Mouse (Mus musculus) hindbrain, embryonic 10.5 days (tissue): Measurements from ENCODE around the gene a. TPM values are rescaled to one million over a fixed set of nuclear protein-coding genes. Genes with fewer than 3 reads are reported as not detected.

ENCODE experiments used
- DNase-seq: peaks from one replicate; pipeline ENCODE4 v3.0.0-alpha.2; 2017; ENCODE audit warnings: low spot score
- H3K27ac ChIP-seq: fragments of 300-500 bp; sonication (generic); 2 replicates; pipeline ENCODE4 v1.5.1; 2016; ENCODE audit warnings: mild to moderate bottlenecking, moderate library complexity
- H3K27me3 ChIP-seq: fragments of 300-500 bp; sonication (generic); 2 replicates; pipeline ENCODE4 v1.6.1; 2016; ENCODE audit warnings: mild to moderate bottlenecking; ENCODE audit not compliant: poor library complexity, insufficient read depth, severe bottlenecking
- H3K36me3 ChIP-seq: fragments of 300-500 bp; sonication (generic); 2 replicates; pipeline ENCODE4 v1.6.1; 2016; ENCODE audit warnings: mild to moderate bottlenecking, moderate library complexity
- H3K4me1 ChIP-seq: fragments of 300-500 bp; sonication (generic); replicated peaks from 2 replicates; pipeline ENCODE4 v1.6.1; 2016; ENCODE audit warnings: mild to moderate bottlenecking
- H3K4me3 ChIP-seq: fragments of 300-500 bp; sonication (generic); 2 replicates; pipeline ENCODE4 v1.5.1; 2016; ENCODE audit warnings: mild to moderate bottlenecking, moderate library complexity
- H3K9me3 ChIP-seq: fragments of 300-500 bp; sonication (generic); 2 replicates; pipeline ENCODE4 v1.6.1; 2016; ENCODE audit warnings: mild to moderate bottlenecking, moderate library complexity
- WGBS: fragments of 180-500 bp; shearing (Covaris S2); methylation state at CpG from one replicate; pipeline ENCODE4 v1.1.7; 2016; 5-methylcytosine and 5-hydroxymethylcytosine counted together
- polyA plus RNA-seq: library from polyadenylated mRNA; unstranded; fragments of >200 nt; fragmentation: Nextera tagmentation; extraction: Ambion mirVana; gene quantifications from 2 replicates; pipeline ENCODE4 v1.2.1, GENCODE M21; 2016

Gene a
- polyA plus RNA-seq, 1 experiment from 2014 or later, result 1.0 TPM

DNA sequence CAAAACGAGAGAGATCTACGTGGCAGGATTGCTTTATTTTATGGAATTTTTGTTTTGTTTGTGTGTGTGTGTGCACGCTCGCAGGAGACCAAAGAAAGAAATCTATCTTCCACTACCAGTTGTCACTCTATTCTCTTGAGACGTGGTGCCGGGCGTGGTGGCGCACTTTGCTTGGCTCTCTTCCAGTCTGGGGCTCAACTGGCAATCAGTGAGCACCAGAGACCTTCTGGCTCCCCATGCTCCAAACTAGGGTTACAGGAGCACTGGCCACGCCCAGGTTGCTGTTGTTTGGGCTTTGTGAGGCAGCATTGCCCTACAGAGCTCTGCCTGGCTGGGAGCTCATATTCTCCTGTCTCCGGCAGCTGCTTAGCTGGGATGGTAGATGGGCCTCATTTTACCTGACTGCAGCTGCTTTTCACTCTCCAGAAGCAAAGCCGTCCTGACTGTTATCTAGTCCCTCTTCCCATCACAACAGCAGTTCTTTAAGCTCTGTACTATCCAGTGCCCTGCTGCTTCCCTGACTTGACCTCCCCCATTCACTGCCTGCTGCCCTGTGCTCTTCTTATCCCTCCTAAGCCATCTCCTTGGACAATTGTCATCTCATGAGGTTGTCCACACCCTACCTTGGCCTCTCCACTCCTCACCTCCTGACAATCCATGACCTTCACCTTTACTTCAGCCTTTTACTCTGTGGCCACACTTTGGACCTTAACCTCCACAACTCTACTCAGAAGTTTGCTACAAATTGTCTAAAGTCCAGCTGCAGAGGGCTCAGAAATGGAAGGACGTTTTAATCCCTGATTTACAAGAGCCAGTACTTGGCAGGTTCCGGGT is 299.9 kb downstream of the a start:
- DNase-seq, result no peak
- peaks cover 2% of the 10 kb centered on the region; the same call in 1 of the 2 replicates for H3K4me1 ChIP-seq

DNA sequence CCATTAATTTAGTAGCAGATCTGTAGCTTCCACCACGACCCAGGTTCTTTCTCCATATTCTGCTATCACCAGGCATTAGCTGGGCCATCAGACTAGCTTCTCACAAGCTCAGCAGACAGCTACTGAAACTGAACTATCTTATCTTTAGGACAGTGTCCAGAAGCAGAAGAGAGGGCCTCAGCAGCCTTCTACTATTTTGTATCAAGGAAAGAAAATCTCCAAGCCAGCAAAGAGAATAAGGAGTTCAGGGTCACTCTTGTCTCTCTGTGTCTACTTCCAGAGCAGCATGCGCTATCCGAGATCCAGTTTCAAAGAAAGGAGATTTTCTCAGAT is 300.5 kb downstream of the a start:
- H3K9me3 ChIP-seq, result no peaks in the 10 kb centered on the region
- no peak for DNase-seq
- no peaks in the 10 kb centered on the region for H3K36me3 ChIP-seq
- 86% methylated on average over 3 of the region's 3 CpGs for WGBS
- H3K4me1 ChIP-seq, result peaks cover 2% of the 10 kb centered on the region; the same call in 1 of the 2 replicates
- H3K27ac ChIP-seq, result no peak overlapping the region
- H3K4me3 ChIP-seq, result no peak overlapping the region
- H3K27me3 ChIP-seq, result no peaks in the 10 kb centered on the region

More for the DNA sequence above, 299.9 kb downstream of the a start:
- Histone ChIP-seq H3K36me3 (no peaks in the 10 kb centered on the region), H3K9me3 (no peaks in the 10 kb centered on the region), H3K4me3 (no peak overlapping the region), H3K27me3 (no peaks in the 10 kb centered on the region), H3K27ac (no peak overlapping the region; the same call in 1 of the 2 replicates)
- 74% methylated on average over 13 of the region's 13 CpGs for WGBS

DNA sequence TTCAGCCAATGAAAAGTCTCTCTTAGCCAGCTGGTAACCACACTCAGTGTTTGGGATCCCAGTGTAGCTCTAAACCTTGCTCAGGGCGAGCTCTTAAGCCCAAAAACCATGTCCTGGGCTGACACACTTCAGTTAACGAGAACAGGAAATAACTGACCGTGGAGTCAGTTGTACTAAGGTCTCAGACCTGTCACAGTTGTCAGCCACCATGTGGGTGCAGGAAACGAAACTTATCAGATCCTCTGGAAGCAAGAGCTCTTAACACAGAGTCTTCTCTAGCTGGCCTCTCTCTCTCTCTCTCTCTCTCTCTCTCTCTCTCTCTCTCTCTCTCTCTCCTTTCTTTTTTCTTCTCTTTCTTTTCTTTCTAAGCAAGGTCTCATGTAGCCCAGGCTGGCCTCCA is 302.2 kb downstream of the a start:
- no peak for DNase-seq
- Histone ChIP-seq H3K9me3 (no peaks in the 10 kb centered on the region), H3K36me3 (no peaks in the 10 kb centered on the region), H3K4me1 (peaks cover 2% of the 10 kb centered on the region; the same call in 1 of the 2 replicates), H3K27ac (no peak overlapping the region), H3K27me3 (no peaks in the 10 kb centered on the region), H3K4me3 (no peak overlapping the region)
- 64% methylated on average over 4 of the region's 4 CpGs for WGBS

DNA sequence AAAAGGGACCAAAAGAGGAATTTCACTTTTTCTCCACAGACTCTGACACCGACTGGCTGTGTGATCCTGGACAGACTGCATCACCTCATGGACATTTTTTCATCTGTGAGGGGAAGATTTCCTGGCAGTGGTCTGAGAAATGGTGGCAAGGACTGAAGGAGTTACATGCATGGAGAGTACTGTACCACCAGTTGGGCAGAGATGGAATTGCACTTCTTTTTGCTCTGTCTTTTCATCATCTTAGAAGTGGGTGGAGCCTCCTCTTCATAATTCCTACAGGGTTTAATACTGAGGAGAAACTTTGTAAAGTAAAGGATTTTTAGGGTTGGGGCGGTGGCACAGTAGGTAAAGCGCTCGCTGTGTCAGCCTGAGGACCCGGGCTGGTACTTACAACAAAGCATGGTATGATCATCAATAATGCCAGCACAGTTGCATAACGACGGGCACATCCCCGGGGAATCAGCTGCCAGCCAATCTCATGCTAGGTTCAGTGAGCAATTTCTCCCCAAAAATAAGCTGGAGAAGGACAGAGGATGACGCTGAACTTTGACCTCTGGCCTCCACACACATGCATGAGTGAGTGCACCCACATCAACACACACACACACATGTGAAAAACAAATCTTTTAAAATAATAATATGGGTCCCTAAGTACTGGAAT is 307.6 kb downstream of the a start:
- Histone ChIP-seq H3K27me3 (no peaks in the 10 kb centered on the region), H3K4me1 (no peaks in the 10 kb centered on the region; the same call in 1 of the 2 replicates), H3K9me3 (no peaks in the 10 kb centered on the region), H3K4me3 (no peak overlapping the region), H3K27ac (no peak overlapping the region), H3K36me3 (no peaks in the 10 kb centered on the region)
- DNase-seq, result no peak
- 85% methylated on average over 9 of the region's 9 CpGs for WGBS

DNA sequence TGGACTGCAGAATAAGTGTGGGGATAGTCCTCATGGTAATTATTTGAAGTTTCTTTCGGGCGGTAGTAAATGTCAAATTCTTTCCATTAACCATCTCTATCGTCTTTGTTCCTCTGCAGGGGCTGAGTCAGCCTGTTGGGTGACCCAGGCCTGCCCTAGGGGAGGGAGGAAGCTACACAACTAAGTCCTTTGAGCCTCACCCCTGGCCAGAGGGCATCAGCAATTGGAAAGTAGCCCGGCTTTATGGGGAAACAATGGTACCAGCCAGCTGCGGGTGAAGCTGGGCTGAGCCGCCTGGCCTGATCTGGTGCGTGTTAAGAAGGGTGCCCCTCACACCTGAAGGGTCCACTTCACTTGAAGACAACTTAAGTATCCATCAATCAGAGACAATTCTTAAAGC is 308.2 kb downstream of the a start:
- Histone ChIP-seq H3K36me3 (no peaks in the 10 kb centered on the region), H3K27me3 (no peaks in the 10 kb centered on the region), H3K4me1 (no peaks in the 10 kb centered on the region; the same call in 1 of the 2 replicates), H3K27ac (no peak overlapping the region), H3K4me3 (no peak overlapping the region), H3K9me3 (no peaks in the 10 kb centered on the region)
- DNase-seq, result peak; percentile 6
- WGBS, result 61% methylated on average over 7 of the region's 7 CpGs

DNA sequence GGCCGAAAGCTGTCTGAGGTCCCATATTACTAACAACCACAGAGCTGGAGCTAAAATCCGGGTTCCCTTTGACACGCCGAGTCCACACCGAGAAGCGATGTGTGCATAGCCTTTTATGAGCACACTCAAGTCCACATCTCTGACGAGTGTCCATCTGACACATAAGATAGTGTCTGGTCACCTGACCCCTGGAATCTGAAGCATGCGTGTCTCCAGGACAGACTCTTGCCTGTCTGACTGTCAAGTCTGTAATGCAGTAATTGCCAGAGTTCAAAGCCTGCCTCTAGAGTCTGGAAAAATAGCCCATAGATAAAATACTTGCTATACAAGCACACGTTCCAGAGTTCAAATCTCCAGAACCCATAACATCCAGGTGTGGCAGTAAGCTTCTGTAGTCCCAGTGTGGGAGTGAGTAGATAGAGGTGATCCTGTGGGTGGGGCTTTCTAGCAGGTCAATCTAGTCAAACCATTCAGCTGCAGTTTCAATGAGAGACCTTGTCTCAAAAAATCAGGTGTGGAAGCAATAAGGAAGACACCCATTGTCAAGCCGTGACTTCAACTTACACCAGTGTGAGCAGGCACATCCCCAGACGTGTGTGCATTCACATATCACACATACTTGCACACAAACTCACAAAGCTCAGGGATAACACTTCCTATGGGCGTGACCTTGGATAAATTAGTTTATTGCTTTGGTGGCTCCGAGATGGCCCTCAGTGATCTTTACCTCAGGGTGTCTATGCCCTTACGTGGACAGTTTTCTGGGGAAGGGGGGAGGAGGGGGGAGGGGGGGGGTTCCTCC is 309.0 kb downstream of the a start:
- Histone ChIP-seq H3K4me3 (no peak overlapping the region), H3K27me3 (no peaks in the 10 kb centered on the region), H3K4me1 (no peaks in the 10 kb centered on the region; the same call in 1 of the 2 replicates), H3K36me3 (no peaks in the 10 kb centered on the region), H3K27ac (no peak overlapping the region), H3K9me3 (no peaks in the 10 kb centered on the region)
- no peak for DNase-seq
- WGBS, result 84% methylated on average over 14 of the region's 14 CpGs

Other genes starting within 250 kb of the a start
- 9.5 and 10.0 TPM in 2 replicates for gene 1700003F12Rik, start 244.3 kb upstream of the a start, polyA plus RNA-seq
- 0.60 and 1.3 TPM in 2 replicates for gene Actl10, start 239.6 kb upstream of the a start, polyA plus RNA-seq
- 9.8 and 16.0 TPM in 2 replicates for gene Necab3, start 232.5 kb upstream of the a start, polyA plus RNA-seq
- 41.4 and 43.8 TPM in 2 replicates for gene E2f1, start 221.5 kb upstream of the a start, polyA plus RNA-seq
- gene Pxmp4, start 187.7 kb upstream of the a start, polyA plus RNA-seq, result 14.5 and 16.9 TPM in 2 replicates
- gene Zfp341, start 178.1 kb upstream of the a start, polyA plus RNA-seq, result 1.3 and 1.4 TPM in 2 replicates
- 0.36 TPM in 1 of 2 replicates, not detected in the other for gene 4930519P11Rik, start 178.0 kb upstream of the a start, polyA plus RNA-seq
- 13.3 and 18.1 TPM in 2 replicates for gene Chmp4b, start 139.7 kb upstream of the a start, polyA plus RNA-seq
- not detected in 2 replicates for gene Gm14214, start 21.4 kb upstream of the a start, polyA plus RNA-seq
- 52.8 and 77.6 TPM in 2 replicates for gene Raly, start 306 bp upstream of the a start, polyA plus RNA-seq
- 74.1 and 109 TPM in 2 replicates for gene Eif2s2, start 101.5 kb downstream of the a start, polyA plus RNA-seq
- gene Gm14226, start 226.9 kb downstream of the a start, polyA plus RNA-seq, result 0.14 and 0.31 TPM in 2 replicates